Mouse (Mus musculus): ENCODE data around the gene Ush1g.

- TF ChIP-seq RCOR1 (IDR thresholded peaks at IDR 0.05; ENCODE audit: low read depth, low read length) (no peak), ZNF384 (IDR thresholded peaks at IDR 0.05; ENCODE audit: low read depth, low read length) (no peak), POLR2A (IDR thresholded peaks at IDR 0.05; ENCODE audit: control insufficient read depth in 1 of 2, insufficient read depth in 1 of 2, low read depth in 1 of 2, low read length in 2 of 2, poor library complexity in 1 of 2) (no peak), CTCF (IDR thresholded peaks at IDR 0.05 in 2 of 3, conservative IDR thresholded peaks at IDR 0.05 in 1 of 3; ENCODE audit: control insufficient read depth in 1 of 3, insufficient read depth in 1 of 3, low read depth in 2 of 3, low read length in 3 of 3, poor library complexity in 1 of 3, severe bottlenecking in 1 of 3) (peak in 2 of 3 experiments; percentile 22 to 35; a peak in 3 of 6 replicates), POLR2AphosphoS2 (IDR thresholded peaks at IDR 0.05; ENCODE audit: low read length) (no peak), USF2 (IDR thresholded peaks at IDR 0.05; ENCODE audit: borderline replicate concordance in 1 of 2, insufficient read depth in 1 of 2, low read depth in 1 of 2, low read length in 2 of 2) (peak; percentile 53 to 74), EP300 (IDR thresholded peaks at IDR 0.05; ENCODE audit: low read depth in 1 of 2, low read length in 2 of 2) (peak in 1 of 2 experiments; percentile 26; a peak in 1 of 4 replicates), TAL1 (IDR thresholded peaks at IDR 0.05; ENCODE audit: low read length) (peak; percentile 62), MXI1 (IDR thresholded peaks at IDR 0.05; ENCODE audit: low read depth, low read length) (no peak), TBP (IDR thresholded peaks at IDR 0.05; ENCODE audit: low read depth, low read length) (no peak)
Measured at GRCm38 (mm10) chr11:115348681-115349248, 26.9 kb upstream of the Ush1g start.

Data from MEL (cell line).